23 mouse cellular contexts compared by ENCODE assay signal in genomic region chr6:146878926-146879325, GRCm38 (mm10). TPM values are rescaled to one million over a fixed set of nuclear protein-coding genes. Genes with fewer than 3 reads are reported as not detected.
"Had no signal": no experiment of that assay in that cellular context is flagged by ENCODE, and none has a peak within 500 bp of the region (broad histone marks: within the 10 kb centered on the region; RNA-seq: fewer than 3 reads in every experiment).

No protein-coding gene starts in this region.

- H3K36me3 ChIP-seq: liver, embryonic 13.5 days; lung, embryonic 15.5 days; midbrain, embryonic 12.5 days; neural tube, embryonic 12.5 days had no signal

- H3K27me3 ChIP-seq: liver, embryonic 13.5 days; lung, embryonic 15.5 days; midbrain, embryonic 12.5 days; neural tube, embryonic 12.5 days had no signal

- H3K27ac ChIP-seq: liver, embryonic 13.5 days; lung, embryonic 15.5 days; macrophage; midbrain, embryonic 12.5 days; neural tube, embryonic 12.5 days had no signal

- H3K4me3 ChIP-seq: liver, embryonic 13.5 days; lung, embryonic 15.5 days; megakaryocyte, embryonic 14.5 days; midbrain, embryonic 12.5 days; neural tube, embryonic 12.5 days had no signal

- H3K9ac ChIP-seq: liver, embryonic 13.5 days; liver, postnatal 0 days; lung, embryonic 15.5 days; midbrain, embryonic 12.5 days; neural tube, embryonic 12.5 days had no signal

- H3K4me1 ChIP-seq: liver, embryonic 13.5 days; lung, embryonic 15.5 days; midbrain, embryonic 12.5 days; neural tube, embryonic 12.5 days had no signal

- H3K4me2 ChIP-seq: liver, embryonic 13.5 days; lung, embryonic 15.5 days; midbrain, embryonic 12.5 days; neural tube, embryonic 12.5 days had no signal

- ATAC-seq: liver, postnatal 0 days had no signal

- DNase-seq: kidney, postnatal 36 days; liver; liver, embryonic 13.5 days; liver, postnatal 0 days; lung, postnatal 14 days; retina, postnatal 1 day; right cerebral cortex, postnatal 4 days; spleen, adult 18-20 months; thymus, adult 18-20 months; thymus, postnatal 14 days had no signal

RNA-seq across cellular contexts. Expression of gene Smco2, which starts 29.0 kb away (rescaled TPM):
- total RNA-seq: layer of hippocampus, adult 18-20 months; layer of hippocampus, postnatal 10 days; left cerebral cortex, postnatal 14 days; monocyte, adult 5-6 weeks; neutrophil, adult 5-6 weeks had no signal
- polyA plus RNA-seq: kidney, embryonic 16.5 days; limb, embryonic 11.5 days; liver, embryonic 13.5 days; liver, postnatal 0 days; lung, embryonic 15.5 days; macrophage; midbrain, embryonic 12.5 days; neural tube, embryonic 12.5 days; stomach, embryonic 14.5 days had no signal
